Mouse (Mus musculus): Measurements from ENCODE around the gene Padi1. TPM values are rescaled to one million over a fixed set of nuclear protein-coding genes. Genes with fewer than 3 reads are reported as not detected.
A peak's percentile ranks its signal among the peaks of the same experiment; 100 is the strongest.

Gene Padi1
- polyA plus RNA-seq, 1 experiment from 2014 or later = 0.12 TPM

DNA sequence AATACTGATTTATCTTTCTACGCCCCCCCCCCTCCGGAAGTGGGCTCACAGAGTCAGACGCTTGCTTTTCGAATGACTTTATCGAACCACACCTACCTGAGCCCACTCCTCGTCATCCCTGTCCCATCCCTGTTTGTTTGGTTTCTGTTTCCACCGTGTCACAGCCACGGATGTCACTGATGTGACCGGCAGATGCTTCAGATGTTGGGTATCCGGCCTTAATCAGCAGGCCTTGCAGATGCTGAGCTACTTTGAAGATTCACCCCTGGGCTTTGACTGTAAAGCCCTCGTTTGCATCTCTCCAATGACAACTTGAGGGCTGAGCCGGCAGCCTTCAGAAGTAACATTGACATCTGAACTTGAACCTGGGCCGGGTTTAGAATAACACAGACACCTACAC, 69.0 kb downstream of the Padi1 start:
- no peaks in the 10 kb centered on the region for H3K27me3 ChIP-seq (ENCODE audit: control insufficient read depth, insufficient read depth, low read length)
- H3K4me3 ChIP-seq (replicated peaks; ENCODE audit: low read depth, low read length) = no peak overlapping the region
- no peak overlapping the region for H3K9ac ChIP-seq (replicated peaks; ENCODE audit: low read length)
- no peaks in the 10 kb centered on the region for H3K4me1 ChIP-seq (ENCODE audit: control insufficient read depth, insufficient read depth, low read length)
- ATAC-seq (ENCODE audit: low FRiP score, low TSS enrichment) (no peak), DNase-seq (no peak)
- no peak overlapping the region for H3K4me2 ChIP-seq (ENCODE audit: low read length)
- H3K9me3 ChIP-seq (ENCODE audit: control insufficient read depth, low read length) = no peaks in the 10 kb centered on the region
- no peak overlapping the region for H3K27ac ChIP-seq (replicated peaks; ENCODE audit: low read depth, low read length)
- H3K36me3 ChIP-seq (ENCODE audit: control insufficient read depth, insufficient read depth, low read length) = no peaks in the 10 kb centered on the region
- 68% methylated on average over 13 of the region's 13 CpGs for WGBS

GRCm38 (mm10) chr4:140775876-140776275, 69.7 kb downstream of the Padi1 start:
- ATAC-seq (ENCODE audit: low FRiP score, low TSS enrichment) (no peak), DNase-seq (no peak)
- 90% methylated on average over 10 of the region's 10 CpGs for WGBS
- Histone ChIP-seq H3K27me3 (ENCODE audit: control insufficient read depth, insufficient read depth, low read length) (no peaks in the 10 kb centered on the region), H3K9ac (replicated peaks; ENCODE audit: low read length) (no peak overlapping the region), H3K27ac (replicated peaks; ENCODE audit: low read depth, low read length) (no peak overlapping the region), H3K36me3 (ENCODE audit: control insufficient read depth, insufficient read depth, low read length) (no peaks in the 10 kb centered on the region), H3K4me1 (ENCODE audit: control insufficient read depth, insufficient read depth, low read length) (no peaks in the 10 kb centered on the region), H3K4me2 (ENCODE audit: low read length) (no peak overlapping the region), H3K9me3 (ENCODE audit: control insufficient read depth, low read length) (no peaks in the 10 kb centered on the region), H3K4me3 (replicated peaks; ENCODE audit: low read depth, low read length) (no peak overlapping the region)

DNA sequence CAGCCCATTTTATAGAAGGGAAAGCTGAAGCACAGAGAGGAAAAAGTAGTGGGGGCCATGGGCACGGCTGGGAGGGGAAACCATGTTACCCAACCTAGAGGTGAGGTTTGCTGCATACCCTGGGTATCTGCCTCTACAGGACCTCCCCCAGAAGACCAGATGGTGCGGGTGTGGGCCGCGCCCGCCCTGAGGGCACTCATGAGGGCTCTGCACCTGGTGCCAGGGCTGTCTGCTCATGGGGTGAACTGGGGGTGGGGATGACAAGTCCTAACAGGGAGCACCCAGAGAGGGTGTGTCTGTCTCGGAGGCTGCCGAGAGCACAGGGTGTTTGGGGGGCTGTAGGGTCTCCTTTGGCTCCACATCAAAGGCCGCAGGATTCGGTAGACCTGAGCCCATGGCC, 70.7 kb downstream of the Padi1 start:
- Histone ChIP-seq H3K36me3 (ENCODE audit: control insufficient read depth, insufficient read depth, low read length) (no peaks in the 10 kb centered on the region), H3K9ac (replicated peaks; ENCODE audit: low read length) (no peak overlapping the region), H3K27ac (replicated peaks; ENCODE audit: low read depth, low read length) (no peak overlapping the region), H3K4me3 (replicated peaks; ENCODE audit: low read depth, low read length) (no peak overlapping the region), H3K4me2 (ENCODE audit: low read length) (no peak overlapping the region), H3K27me3 (ENCODE audit: control insufficient read depth, insufficient read depth, low read length) (no peaks in the 10 kb centered on the region), H3K4me1 (ENCODE audit: control insufficient read depth, insufficient read depth, low read length) (no peaks in the 10 kb centered on the region), H3K9me3 (ENCODE audit: control insufficient read depth, low read length) (no peaks in the 10 kb centered on the region)
- WGBS = 90% methylated on average over 9 of the region's 9 CpGs
- no peak for ATAC-seq (ENCODE audit: low FRiP score, low TSS enrichment)
- no peak for DNase-seq

GRCm38 (mm10) chr4:140774025-140774800, 71.4 kb downstream of the Padi1 start, which contains the start of gene Padi4:
TSS of gene Padi4 (minus strand) at chr4:140774236.
- no peak within 1 kb of the TSS for H3K9ac ChIP-seq (replicated peaks; ENCODE audit: low read length)
- H3K4me1 ChIP-seq (ENCODE audit: control insufficient read depth, insufficient read depth, low read length) = no peaks in the 10 kb centered on the region
- H3K4me3 ChIP-seq (replicated peaks; ENCODE audit: low read depth, low read length) = no peak within 1 kb of the TSS
- no peaks in the 10 kb centered on the region for H3K36me3 ChIP-seq (ENCODE audit: control insufficient read depth, insufficient read depth, low read length)
- no peak for DNase-seq
- no peak for ATAC-seq (ENCODE audit: low FRiP score, low TSS enrichment)
- H3K27ac ChIP-seq (replicated peaks; ENCODE audit: low read depth, low read length) = no peak within 1 kb of the TSS
- no peaks in the 10 kb centered on the region for H3K9me3 ChIP-seq (ENCODE audit: control insufficient read depth, low read length)
- 87% methylated on average over 21 of the region's 21 CpGs for WGBS
- H3K4me2 ChIP-seq (ENCODE audit: low read length) = no peak within 1 kb of the TSS
- no peaks in the 10 kb centered on the region for H3K27me3 ChIP-seq (ENCODE audit: control insufficient read depth, insufficient read depth, low read length)

DNA sequence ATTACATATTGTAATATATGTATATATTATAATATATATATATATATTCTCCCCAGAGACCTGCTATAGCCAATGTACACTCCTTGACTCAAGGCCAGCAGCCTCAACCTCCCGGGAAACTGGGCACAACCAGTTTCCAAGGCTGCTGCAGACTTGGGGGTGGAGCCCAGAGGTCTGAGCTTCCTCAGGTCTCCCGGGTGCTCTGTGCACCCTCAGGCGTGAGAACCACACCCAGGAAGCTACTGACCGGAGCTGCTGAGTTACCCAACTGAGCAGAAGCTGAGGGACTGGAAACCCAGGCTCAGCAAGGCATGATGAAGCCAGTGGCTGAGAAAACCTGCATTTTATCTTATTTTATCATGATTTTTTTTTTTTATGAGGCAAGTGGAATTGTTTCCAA, 74.5 kb downstream of the Padi1 start:
- WGBS = 50% methylated on average over 4 of the region's 4 CpGs
- Histone ChIP-seq H3K27ac (replicated peaks; ENCODE audit: low read depth, low read length) (no peak overlapping the region), H3K36me3 (ENCODE audit: control insufficient read depth, insufficient read depth, low read length) (no peaks in the 10 kb centered on the region), H3K9ac (replicated peaks; ENCODE audit: low read length) (no peak overlapping the region), H3K9me3 (ENCODE audit: control insufficient read depth, low read length) (no peaks in the 10 kb centered on the region), H3K27me3 (ENCODE audit: control insufficient read depth, insufficient read depth, low read length) (no peaks in the 10 kb centered on the region), H3K4me3 (replicated peaks; ENCODE audit: low read depth, low read length) (no peak overlapping the region), H3K4me2 (ENCODE audit: low read length) (no peak overlapping the region), H3K4me1 (ENCODE audit: control insufficient read depth, insufficient read depth, low read length) (no peaks in the 10 kb centered on the region)
- no peak for ATAC-seq (ENCODE audit: low FRiP score, low TSS enrichment)
- DNase-seq = no peak

DNA sequence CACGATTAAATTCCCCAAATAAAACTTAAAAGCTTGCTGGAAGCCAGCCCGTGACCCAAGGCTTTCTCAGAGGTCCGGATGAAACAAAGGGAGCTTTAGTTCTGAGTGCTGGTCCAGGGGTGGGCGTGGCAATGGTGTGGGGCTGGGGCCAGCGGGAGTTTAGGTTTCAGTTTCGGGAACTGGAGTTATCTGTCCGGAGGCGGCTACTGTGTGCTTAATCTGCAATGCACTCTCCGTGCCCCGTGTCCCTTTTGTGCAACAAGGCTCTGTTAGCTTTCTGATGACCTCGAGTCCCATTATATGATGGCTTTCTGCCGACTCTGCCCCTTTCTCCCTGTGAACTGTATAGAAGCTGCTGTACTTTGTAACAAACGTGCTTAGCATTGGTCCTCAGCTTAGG, 75.1 kb downstream of the Padi1 start:
- Histone ChIP-seq H3K27ac (replicated peaks; ENCODE audit: low read depth, low read length) (no peak overlapping the region), H3K4me1 (ENCODE audit: control insufficient read depth, insufficient read depth, low read length) (no peaks in the 10 kb centered on the region), H3K27me3 (ENCODE audit: control insufficient read depth, insufficient read depth, low read length) (no peaks in the 10 kb centered on the region), H3K36me3 (ENCODE audit: control insufficient read depth, insufficient read depth, low read length) (no peaks in the 10 kb centered on the region), H3K4me3 (replicated peaks; ENCODE audit: low read depth, low read length) (no peak overlapping the region), H3K4me2 (ENCODE audit: low read length) (peak overlapping the region; percentile 28; the same call in 1 of the 2 replicates), H3K9ac (replicated peaks; ENCODE audit: low read length) (no peak overlapping the region), H3K9me3 (ENCODE audit: control insufficient read depth, low read length) (no peaks in the 10 kb centered on the region)
- no peak for ATAC-seq (ENCODE audit: low FRiP score, low TSS enrichment)
- WGBS = 10% methylated on average over 13 of the region's 13 CpGs
- no peak for DNase-seq

DNA sequence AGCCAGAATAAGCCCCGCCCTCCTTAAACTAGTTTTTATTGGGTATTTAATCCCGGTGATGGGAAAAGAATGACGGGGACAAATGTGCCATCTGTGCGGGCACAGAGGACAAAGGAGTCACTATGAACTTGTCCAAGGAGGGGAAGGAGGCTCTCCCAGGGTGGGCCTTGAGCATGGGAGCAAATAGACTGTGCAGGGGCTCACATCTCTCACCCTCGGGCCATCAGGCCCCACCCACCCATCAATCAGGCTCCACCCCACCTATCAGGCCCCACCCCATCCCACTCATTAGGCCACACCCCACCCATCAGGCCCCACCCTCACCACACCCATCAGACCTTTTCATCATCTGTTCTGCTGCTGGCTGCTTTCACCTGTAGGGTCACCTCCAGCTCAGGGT, 76.6 kb downstream of the Padi1 start:
- no peaks in the 10 kb centered on the region for H3K9me3 ChIP-seq (ENCODE audit: control insufficient read depth, low read length)
- no peaks in the 10 kb centered on the region for H3K36me3 ChIP-seq (ENCODE audit: control insufficient read depth, insufficient read depth, low read length)
- no peaks in the 10 kb centered on the region for H3K4me1 ChIP-seq (ENCODE audit: control insufficient read depth, insufficient read depth, low read length)
- no peak for ATAC-seq (ENCODE audit: low FRiP score, low TSS enrichment)
- H3K27ac ChIP-seq (replicated peaks; ENCODE audit: low read depth, low read length) = no peak overlapping the region
- WGBS = 79% methylated on average over 5 of the region's 5 CpGs
- no peak for DNase-seq
- H3K4me2 ChIP-seq (ENCODE audit: low read length) = no peak overlapping the region
- no peak overlapping the region for H3K4me3 ChIP-seq (replicated peaks; ENCODE audit: low read depth, low read length)
- no peaks in the 10 kb centered on the region for H3K27me3 ChIP-seq (ENCODE audit: control insufficient read depth, insufficient read depth, low read length)
- no peak overlapping the region for H3K9ac ChIP-seq (replicated peaks; ENCODE audit: low read length)

DNA sequence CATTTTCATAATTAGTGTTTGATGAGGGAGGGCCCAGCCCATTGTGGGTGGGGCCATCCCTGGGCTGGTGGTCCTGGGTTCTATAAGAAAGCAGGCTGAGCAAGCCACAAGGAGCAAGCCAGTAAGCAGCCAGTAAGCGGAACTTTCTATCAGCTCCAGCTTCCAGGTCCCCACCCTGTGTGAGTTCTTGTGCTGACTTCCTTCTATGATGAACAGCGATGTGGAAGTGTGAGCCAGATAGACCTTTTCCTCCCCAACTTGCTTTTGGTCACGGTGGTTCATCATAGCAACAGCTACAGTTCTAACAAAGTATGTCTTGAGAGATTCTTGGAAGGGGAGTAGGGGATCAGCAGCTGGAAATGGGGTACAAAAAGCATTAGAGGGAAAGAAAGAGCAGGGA, 79.6 kb downstream of the Padi1 start:
- Histone ChIP-seq H3K4me3 (replicated peaks; ENCODE audit: low read depth, low read length) (no peak overlapping the region), H3K36me3 (ENCODE audit: control insufficient read depth, insufficient read depth, low read length) (no peaks in the 10 kb centered on the region), H3K4me2 (ENCODE audit: low read length) (no peak overlapping the region), H3K9ac (replicated peaks; ENCODE audit: low read length) (no peak overlapping the region), H3K9me3 (ENCODE audit: control insufficient read depth, low read length) (no peaks in the 10 kb centered on the region), H3K27me3 (ENCODE audit: control insufficient read depth, insufficient read depth, low read length) (no peaks in the 10 kb centered on the region), H3K27ac (replicated peaks; ENCODE audit: low read depth, low read length) (no peak overlapping the region), H3K4me1 (ENCODE audit: control insufficient read depth, insufficient read depth, low read length) (no peaks in the 10 kb centered on the region)
- ATAC-seq (ENCODE audit: low FRiP score, low TSS enrichment) = no peak
- DNase-seq = no peak
- WGBS = 82% methylated on average over 3 of the region's 3 CpGs

DNA sequence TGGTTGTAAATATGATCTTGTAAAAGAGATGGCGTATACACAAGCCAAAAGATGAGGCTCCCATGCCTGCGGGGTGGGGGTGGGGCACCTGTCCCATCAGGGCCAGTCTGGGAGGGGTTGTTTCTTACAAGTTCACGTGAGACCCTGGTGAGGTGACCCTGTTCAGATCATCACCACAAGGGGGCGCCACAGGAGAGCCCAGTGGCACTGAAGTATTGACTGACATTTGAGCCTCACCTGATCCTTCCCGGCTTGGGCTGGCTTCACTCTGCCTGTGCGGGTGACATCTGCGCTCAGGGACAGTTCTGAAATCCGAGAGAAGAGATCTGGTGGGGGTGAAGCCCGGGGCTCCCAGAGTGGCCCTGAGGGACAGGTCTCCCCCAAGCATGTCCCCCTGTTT, 82.4 kb downstream of the Padi1 start:
- 14% methylated on average over 9 of the region's 9 CpGs for WGBS

More for the DNA sequence above, 82.4 kb downstream of the Padi1 start:
- Histone ChIP-seq H3K27ac (replicated peaks; ENCODE audit: low read depth, low read length) (no peak overlapping the region), H3K9ac (replicated peaks; ENCODE audit: low read length) (no peak overlapping the region), H3K4me1 (ENCODE audit: control insufficient read depth, insufficient read depth, low read length) (0 out of 2 replicates have a peak, but pooled peaks cover 2% of the 10 kb centered on the region), H3K9me3 (ENCODE audit: control insufficient read depth, low read length) (no peaks in the 10 kb centered on the region), H3K4me2 (ENCODE audit: low read length) (no peak overlapping the region), H3K36me3 (ENCODE audit: control insufficient read depth, insufficient read depth, low read length) (no peaks in the 10 kb centered on the region), H3K4me3 (replicated peaks; ENCODE audit: low read depth, low read length) (no peak overlapping the region), H3K27me3 (ENCODE audit: control insufficient read depth, insufficient read depth, low read length) (no peaks in the 10 kb centered on the region)
- no peak for ATAC-seq (ENCODE audit: low FRiP score, low TSS enrichment)
- peak; percentile 60 for DNase-seq

Data from midbrain, embryonic 14.5 days (tissue).